Mouse (Mus musculus) gastrocnemius, postnatal 25 days (tissue): ENCODE measurements around the gene Ndufv2. TPM values are rescaled to one million over a fixed set of nuclear protein-coding genes. Genes with fewer than 3 reads are reported as not detected.

Experiments
- DNase-seq: peaks from one replicate; pipeline ENCODE4 v3.0.0; 2022
- long read RNA-seq, 2 experiments: library from polyadenylated mRNA; stranded (forward); transcript quantifications; one replicate each; pipeline ENCODE4 v2.0.0; 2021
- total RNA-seq, 2 experiments: library from RNA; stranded (reverse); gene quantifications; 1 replicate in 1 of 2; 2 replicates in 1 of 2; pipeline ENCODE4 v1.2.3; 2021

Gene Ndufv2
- total RNA-seq = 100 to 1,000 TPM; 731 to 746 TPM
- long read RNA-seq, experiment 1, transcript Ndufv2-203 (8 exons, 1,697 nt) = major isoform, 1,916 of 2,025 reads
- long read RNA-seq, experiment 1, partial matches to known transcripts = 44 of 2,025 reads
- long read RNA-seq, experiment 1, other reads (novel, unspliced or antisense) = 65 of 2,025 reads
- long read RNA-seq, experiment 2, transcript Ndufv2-203 (8 exons, 1,697 nt) = major isoform, 1,358 of 1,448 reads
- long read RNA-seq, experiment 2, partial matches to known transcripts = 26 of 1,448 reads
- long read RNA-seq, experiment 2, other reads (novel, unspliced or antisense) = 64 of 1,448 reads

DNA sequence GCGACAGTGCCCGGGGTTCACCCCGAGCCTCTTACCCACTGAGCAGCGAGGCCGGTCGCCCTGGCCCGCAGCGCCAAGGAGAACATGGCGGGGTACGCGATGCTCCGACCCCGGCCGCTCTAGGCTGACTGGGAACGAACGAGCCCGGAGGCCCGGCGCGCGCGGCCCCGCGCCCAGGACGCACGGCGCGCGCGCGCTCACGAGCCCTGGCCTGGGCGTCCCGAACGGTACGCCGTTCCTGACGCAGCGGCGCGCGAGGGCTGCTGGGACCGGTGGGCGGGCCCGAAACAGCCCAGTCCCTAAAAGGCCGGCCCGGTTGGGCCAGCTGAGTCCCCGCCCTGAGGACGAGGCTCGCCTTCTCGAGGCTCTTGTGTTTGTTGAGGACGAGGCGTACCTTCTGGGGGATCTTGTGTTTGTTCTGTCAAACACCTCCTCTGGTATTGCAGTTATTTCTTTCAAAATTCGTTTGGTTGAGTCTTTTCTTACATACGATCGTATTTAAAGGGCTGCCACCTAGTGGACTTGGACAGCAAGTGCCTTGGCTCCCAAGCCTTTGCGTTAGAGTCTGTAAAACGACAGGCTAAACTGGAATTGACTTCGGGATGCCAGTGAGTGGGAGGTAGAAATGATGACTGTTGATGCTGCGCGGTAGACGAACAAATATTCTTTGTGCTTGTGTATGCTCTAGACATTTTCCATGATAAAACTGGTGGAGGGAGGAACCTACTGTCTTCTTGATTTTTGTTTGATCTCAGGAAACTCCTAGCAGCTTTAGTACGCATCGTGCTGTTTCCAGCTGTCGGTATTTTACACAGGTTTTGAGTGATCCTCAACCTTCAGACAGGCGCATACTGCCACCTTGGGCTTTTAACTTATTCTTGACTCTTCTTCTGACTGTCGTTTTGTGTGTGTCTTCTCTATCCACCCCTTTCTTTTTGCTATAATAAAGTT lies at the start of gene Ndufv2:
TSS of gene Ndufv2 (minus strand) at position 180 of the 951 bp plus-strand sequence.
- peak; percentile 95 for DNase-seq

- no peak for DNase-seq
Measured at GRCm38 (mm10) chr17:66131212-66131611, 29.9 kb upstream of the Ndufv2 start.

- DNase-seq = no peak
Measured at GRCm38 (mm10) chr17:66130371-66130770, 29.0 kb upstream of the Ndufv2 start.

DNA sequence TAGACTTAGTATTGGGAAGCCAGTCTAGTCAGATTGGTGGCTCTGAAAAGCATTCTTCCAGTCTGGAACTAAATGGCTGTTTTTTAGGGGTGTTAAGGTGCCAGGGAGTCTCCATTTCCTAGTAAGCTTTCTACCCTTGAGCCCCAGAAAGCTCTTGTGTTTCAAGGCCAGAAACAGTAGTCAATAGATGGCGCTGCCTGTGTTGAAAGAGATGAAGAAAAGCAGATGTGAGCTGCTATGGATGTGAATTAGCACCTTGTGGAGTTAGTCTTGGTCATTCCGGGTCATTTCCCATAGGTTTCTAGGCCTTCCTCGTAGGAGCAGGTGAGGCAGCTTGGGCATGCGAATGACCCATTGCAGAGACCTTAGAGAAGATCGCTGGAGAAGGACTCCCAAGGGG lies 23.9 kb upstream of the Ndufv2 start:
- DNase-seq = no peak

GRCm38 (mm10) chr17:66123816-66124610 lies 22.7 kb upstream of the Ndufv2 start:
- no peak for DNase-seq

DNA sequence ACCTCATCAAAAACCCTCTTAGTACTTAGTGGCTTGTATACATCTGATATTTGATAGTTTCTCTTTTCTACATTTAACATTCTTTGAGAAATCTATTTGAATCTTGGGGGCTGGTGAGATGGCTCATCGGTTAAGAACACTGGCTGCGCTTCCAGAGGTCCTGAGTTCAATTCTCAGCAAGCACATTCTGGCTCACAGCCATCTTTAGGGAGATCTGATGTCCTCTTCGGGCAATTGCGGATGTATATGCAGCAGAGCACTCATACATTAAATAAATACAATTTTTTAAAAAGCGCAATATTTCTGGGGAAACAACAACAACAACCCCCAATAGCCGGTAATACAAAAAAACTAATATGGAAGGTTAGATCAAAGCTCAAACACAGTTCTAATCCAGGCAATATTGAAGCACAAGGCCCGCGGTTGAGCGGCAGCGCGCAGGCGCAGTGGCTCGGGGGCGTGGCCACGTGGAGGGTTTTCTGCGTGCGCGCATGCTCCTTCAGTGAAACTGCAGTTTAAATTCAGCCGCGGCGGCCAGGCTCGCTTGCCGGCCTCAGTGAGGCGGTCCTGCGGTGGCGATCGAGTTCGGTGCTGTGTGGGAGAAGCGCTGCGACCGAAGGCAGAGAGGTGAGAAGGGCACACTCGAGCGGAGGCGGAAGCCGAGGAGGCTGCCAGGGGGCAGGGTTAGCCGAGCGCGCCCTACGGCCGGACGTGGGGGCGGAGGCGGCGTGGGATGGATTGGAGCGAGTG lies 21.9 kb upstream of the Ndufv2 start, which contains the start of gene Ddx11:
TSS of gene Ddx11 (plus strand) at position 455 of the 750 bp plus-strand sequence.
- peak; percentile 87 for DNase-seq

GRCm38 (mm10) chr17:66120701-66121100 lies 19.3 kb upstream of the Ndufv2 start:
- no peak for DNase-seq

DNA sequence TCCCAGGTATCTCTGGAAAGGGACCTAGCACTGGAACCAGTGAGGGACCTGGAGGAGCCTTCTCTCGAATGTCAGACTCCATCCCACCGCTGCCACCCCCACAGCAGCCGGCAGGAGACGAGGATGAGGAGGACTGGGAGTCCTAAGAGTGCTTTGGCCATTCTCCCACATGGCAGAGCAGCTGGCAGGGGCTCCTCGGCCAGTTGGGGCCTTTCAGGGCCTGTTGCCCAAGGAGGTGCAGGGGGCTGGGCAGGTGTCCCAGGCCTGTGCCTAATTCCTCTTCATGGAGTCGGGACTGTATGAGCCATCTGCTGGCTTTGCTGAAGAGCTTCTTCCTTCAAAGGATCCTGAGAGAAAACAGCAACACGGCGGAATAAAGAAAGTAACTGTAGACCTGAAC lies 17.6 kb upstream of the Ndufv2 start:
- no peak for DNase-seq

DNA sequence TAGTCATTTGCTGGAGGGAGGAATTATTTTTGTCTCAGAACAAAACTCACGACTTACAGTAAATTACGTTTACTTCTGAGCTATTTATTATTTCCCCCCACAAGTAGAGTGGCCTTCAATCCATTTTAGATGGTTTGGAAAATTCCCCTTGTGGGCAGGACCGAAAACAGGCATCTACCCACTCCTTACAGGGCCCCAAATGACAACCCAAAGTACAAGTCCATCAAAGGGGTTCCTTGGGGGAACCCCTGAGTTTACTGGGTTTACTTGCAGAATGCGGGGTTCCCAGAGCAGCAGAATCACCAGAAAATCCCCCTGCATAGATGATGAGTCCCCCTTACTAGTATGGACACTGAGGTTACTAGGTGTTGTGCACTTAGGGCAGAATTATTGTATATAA lies 10.8 kb upstream of the Ndufv2 start:
- DNase-seq = no peak

- peak; percentile 87 for DNase-seq
Measured at GRCm38 (mm10) chr17:66111402-66111959, 10.1 kb upstream of the Ndufv2 start, which contains the start of gene Washc1. TSS of gene Washc1 (plus strand) at chr17:66111545.

GRCm38 (mm10) chr17:66110746-66111145 lies 9.4 kb upstream of the Ndufv2 start:
- DNase-seq = no peak

DNA sequence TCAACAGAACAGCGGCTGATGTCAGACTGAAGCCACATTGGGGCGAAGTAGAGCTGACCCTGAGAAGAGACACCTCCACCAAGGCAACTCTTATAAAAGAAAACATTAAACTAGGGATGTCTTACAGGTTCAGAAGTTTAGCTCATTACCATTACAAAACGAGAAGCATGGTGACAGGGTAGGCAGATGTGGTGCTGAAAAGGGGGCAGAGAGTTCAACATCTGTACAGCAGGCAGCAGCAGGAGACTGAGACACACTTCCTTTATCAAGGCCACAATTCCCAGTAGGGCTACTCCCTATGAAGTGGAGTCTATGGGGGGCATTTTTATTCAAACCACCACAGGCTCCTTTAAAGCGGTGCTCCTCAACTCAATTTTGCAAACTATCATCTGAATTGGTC lies 6.8 kb upstream of the Ndufv2 start:
- no peak for DNase-seq

DNA sequence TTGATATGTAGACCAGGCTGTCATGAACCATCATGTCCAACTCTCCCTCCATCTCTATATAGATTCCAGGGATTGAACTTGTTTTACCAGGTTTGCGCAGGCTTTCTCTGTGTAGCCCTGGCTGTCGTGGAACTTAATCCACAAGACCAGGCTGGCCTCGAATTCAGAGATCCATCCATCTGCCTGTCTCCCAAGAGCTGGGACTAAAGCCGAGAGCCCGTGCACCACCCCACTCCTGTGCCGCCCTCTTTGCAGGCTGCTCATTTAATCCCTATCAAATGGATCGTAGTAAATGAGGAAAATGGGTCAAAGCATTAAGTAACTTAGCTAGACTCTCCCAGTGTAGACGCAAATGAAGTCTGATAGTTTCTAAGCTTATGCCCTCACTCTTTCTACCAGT lies 6.1 kb upstream of the Ndufv2 start:
- no peak for DNase-seq

GRCm38 (mm10) chr17:66106601-66107267 lies 5.4 kb upstream of the Ndufv2 start:
- DNase-seq = no peak

DNA sequence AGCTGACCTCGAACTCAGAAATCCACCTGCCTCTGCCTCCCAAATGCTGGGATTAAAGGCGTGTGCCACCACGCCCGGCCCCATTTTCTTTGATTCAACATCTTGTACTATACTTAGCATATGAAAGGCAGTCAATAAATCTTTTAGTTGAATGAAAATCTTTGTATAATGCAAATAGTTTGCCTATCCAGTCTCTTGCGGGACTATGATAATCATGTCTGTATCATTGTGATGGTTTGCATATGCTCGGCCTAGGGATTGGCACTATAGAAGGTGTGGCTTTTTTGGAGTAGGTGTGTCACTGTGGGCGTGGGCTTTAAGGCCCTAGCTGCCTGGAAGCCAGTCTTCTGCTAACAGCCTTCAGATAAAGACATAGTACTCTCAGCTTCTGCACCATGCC lies 2.7 kb upstream of the Ndufv2 start:
- DNase-seq = no peak

DNA sequence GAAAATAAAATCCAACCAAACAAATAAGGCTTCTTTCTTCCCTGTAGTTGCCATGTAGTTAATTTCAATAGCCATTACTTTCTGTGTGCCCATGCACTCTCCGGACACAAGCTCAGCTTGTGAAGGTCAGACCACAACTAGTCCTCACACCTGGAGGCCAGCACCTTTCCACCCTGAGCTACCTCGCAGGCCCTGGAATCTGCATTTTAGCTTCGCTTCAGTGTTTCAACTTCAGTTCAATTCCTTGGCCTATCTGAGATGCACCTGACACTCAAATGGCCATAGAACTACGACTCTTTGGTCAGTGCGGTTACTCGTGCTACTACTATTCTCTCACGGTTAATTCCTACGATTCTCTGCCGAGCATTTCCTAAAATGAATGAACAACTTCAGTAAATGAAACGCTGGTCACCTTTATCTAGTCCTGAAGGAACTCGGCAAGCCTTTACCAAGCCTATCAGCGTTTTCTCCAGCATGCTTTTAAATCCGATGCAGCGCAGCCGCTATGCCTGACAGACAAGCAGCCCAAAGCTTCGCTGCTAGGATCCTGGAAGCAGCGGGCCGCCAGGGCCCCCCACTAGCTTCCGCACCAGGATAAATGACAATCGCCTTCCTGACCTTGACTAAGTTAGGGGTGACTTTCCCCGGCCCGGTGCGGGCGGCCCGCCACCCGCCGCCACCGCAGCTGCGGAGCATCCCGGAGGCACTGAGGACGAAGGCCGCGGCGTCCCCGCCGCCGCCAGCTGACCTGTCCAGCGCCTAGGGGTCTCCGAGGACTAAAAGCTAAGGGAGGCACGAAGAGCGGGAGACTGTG lies 586 bp downstream of the Ndufv2 start:
- no peak for DNase-seq

DNA sequence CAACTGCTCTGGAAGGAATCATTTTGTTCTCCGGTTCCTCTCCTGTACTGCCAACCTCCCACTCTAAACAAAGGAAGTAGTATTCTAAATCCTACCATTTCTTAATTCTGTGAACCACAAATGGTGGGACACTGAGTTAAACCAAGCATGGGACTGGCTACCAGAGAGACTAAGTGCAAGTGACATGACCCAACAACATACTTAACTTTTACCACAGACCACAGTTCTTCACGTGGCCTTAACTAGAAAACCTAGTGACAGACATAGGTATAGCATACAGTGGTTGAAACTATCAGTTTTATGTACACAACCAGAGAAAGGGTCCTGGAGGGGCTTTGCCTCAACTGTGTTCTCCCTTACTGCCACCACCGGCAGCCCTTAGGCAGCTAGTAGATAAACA lies 8.7 kb downstream of the Ndufv2 start:
- no peak for DNase-seq

DNA sequence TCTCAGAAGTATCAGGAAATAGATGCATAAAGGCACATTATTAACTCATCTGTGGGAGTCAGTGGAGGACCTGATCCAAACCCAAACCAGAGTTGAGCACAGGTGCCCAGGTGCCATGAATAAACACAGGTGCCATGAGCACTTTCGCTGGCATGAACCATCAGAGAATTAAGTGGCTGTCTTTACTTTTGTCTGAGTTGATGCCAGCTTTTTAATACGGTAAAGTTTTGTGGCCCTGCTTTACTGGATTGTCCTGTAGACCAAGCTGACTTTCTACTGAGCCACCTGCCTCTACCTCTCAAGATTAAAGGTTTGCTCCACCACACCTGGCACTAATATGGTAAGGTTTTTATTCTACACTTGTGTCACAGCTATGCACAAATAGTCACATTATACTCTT lies 9.3 kb downstream of the Ndufv2 start:
- DNase-seq = no peak

DNA sequence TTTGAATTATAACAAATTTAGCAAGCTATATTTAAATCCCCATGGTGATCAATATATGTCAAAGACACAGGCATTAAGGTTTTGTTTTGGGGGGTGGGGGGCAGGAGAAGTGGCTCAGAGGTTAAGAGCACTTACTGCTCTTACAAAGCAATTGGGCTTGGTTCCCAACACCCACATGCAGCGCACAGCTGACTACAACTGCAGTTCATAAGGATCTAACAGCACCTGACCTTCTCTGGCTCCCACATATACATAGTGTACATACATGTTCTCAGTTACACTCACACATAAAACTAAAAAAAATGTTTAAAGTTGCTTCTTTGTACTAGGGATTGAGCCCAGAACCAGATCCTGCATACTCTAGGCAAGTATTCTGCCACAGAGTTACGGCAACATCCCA lies 10.0 kb downstream of the Ndufv2 start:
- DNase-seq = no peak

GRCm38 (mm10) chr17:66090251-66090650 lies 11.1 kb downstream of the Ndufv2 start:
- no peak for DNase-seq
